Mouse (Mus musculus): ENCODE results near the gene Psen1.

DNA sequence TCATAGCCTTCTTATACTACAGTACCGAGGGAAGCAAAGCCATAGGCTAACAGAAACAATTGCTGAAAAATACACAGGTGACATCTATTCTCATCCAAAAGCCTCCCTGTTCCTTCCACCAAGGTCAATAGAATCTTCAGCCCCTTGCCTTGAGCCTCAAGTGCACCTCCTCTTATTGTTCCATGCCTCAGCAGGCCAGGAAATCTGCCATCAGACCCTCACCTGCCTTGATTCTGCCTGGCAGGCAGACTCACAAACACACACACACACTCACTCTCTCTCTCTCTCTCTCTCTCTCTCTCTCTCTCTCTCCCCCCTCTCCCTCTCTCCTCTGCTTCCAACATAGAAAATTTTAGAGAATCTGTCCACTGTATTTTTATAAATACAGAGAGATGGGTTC is 31.5 kb downstream of the Psen1 start:
- TF ChIP-seq CTCF (IDR thresholded peaks at IDR 0.05) (no peak), EP300 (IDR thresholded peaks at IDR 0.05) (no peak)
